Mouse (Mus musculus) testis, adult 2 months (tissue): ENCODE data around the gene Tlr2.
"Not testable (repeated sequence)": the region's sequence is repeated elsewhere in the genome, so short reads cannot be mapped to it uniquely, and the experiment has no call there.

Experiments
- CTCF ChIP-seq: fragments of 200-500 bp; IDR thresholded peaks from 2 replicates; pipeline ENCODE4 v1.5.1; 2012; ENCODE audit warnings: low read depth, mild to moderate bottlenecking, inconsistent platforms, low read length, moderate library complexity; ENCODE audit not compliant: control insufficient read depth, insufficient read depth, insufficient replicate concordance
- POLR2A ChIP-seq: fragments of 200-500 bp; IDR thresholded peaks from 2 replicates; pipeline ENCODE4 v1.6.1; 2012; ENCODE audit warnings: low read depth, mild to moderate bottlenecking, inconsistent platforms, low read length, moderate library complexity; ENCODE audit not compliant: control insufficient read depth

DNA sequence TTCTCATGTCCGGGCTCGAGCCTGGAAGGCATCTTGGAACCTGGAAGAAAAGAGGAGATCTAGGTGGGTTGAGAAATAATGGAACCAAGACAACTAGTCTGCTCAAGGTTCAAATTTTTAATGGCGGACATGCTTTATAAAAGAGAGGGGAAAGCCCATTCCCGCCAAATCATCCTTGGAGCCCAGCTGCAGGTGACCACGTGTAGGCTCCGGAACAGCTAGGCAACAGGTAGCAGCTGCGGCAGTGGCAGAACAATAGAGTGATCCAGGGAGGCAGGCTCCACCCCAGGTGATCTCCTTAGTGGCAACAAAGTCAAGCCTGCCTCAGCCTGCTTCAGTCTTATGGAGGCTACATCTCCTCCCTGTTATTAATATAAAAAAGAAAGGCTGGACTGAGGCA is 30.0 kb upstream of the Tlr2 start:
- not testable (repeated sequence) for TF ChIP-seq CTCF, POLR2A
